Mouse (Mus musculus) CD4-positive, CD25-positive, alpha-beta regulatory T cell, adult 4 months (primary cell): Measurements from ENCODE around the gene Cd300lf. TPM values are rescaled to one million over a fixed set of nuclear protein-coding genes. Genes with fewer than 3 reads are reported as not detected.

Experiments
- ATAC-seq: one replicate; pipeline ENCODE4 v1.8.0; 2017
- polyA plus RNA-seq, 2 experiments: library from polyadenylated mRNA; unstranded; fragments of 100-300 nt; shearing (Covaris generic); gene quantifications; one replicate each; pipeline ENCODE4 v1.2.1; 2017

The Cd300lf gene
- polyA plus RNA-seq, 2 experiments from 2014 or later, result 0.51 to 1.0 TPM

- no peak for ATAC-seq
Observed at GRCm38 (mm10) chr11:115160016-115160797, 26.4 kb upstream of the Cd300lf start.

- peak; percentile 40 for ATAC-seq
Observed at GRCm38 (mm10) chr11:115157933-115158719, 24.3 kb upstream of the Cd300lf start.

- ATAC-seq, result no peak
Observed at GRCm38 (mm10) chr11:115155053-115155634, 21.4 kb upstream of the Cd300lf start.

- ATAC-seq, result peak; percentile 81
Observed at GRCm38 (mm10) chr11:115153699-115154292, 20.0 kb upstream of the Cd300lf start.

- ATAC-seq, result no peak
Observed at GRCm38 (mm10) chr11:115153088-115153487, 19.3 kb upstream of the Cd300lf start.

- no peak for ATAC-seq
Observed at GRCm38 (mm10) chr11:115151755-115152429, 18.1 kb upstream of the Cd300lf start.

GRCm38 (mm10) chr11:115150741-115151254 lies 17.0 kb upstream of the Cd300lf start:
- no peak for ATAC-seq

- ATAC-seq, result no peak
Observed at GRCm38 (mm10) chr11:115147813-115148212, 14.0 kb upstream of the Cd300lf start.

GRCm38 (mm10) chr11:115141970-115142369 lies 8.2 kb upstream of the Cd300lf start:
- no peak for ATAC-seq

- ATAC-seq, result peak; percentile 85
Observed at GRCm38 (mm10) chr11:115138597-115139262, 4.9 kb upstream of the Cd300lf start.

GRCm38 (mm10) chr11:115131768-115132381 lies 1.9 kb downstream of the Cd300lf start:
- peak; percentile 44 for ATAC-seq

- no peak for ATAC-seq
Observed at GRCm38 (mm10) chr11:115129508-115130126, 4.2 kb downstream of the Cd300lf start.

- peak; percentile 88 for ATAC-seq
Observed at GRCm38 (mm10) chr11:115128483-115128882, 5.3 kb downstream of the Cd300lf start.

GRCm38 (mm10) chr11:115119409-115119808 lies 14.4 kb downstream of the Cd300lf start:
- no peak for ATAC-seq

GRCm38 (mm10) chr11:115112196-115112595 lies 21.6 kb downstream of the Cd300lf start:
- no peak for ATAC-seq

- no peak for ATAC-seq
Observed at GRCm38 (mm10) chr11:115110271-115110670, 23.5 kb downstream of the Cd300lf start.

- ATAC-seq, result no peak
Observed at GRCm38 (mm10) chr11:115108176-115108575, 25.6 kb downstream of the Cd300lf start.

GRCm38 (mm10) chr11:115107403-115107916 lies 26.3 kb downstream of the Cd300lf start:
- no peak for ATAC-seq

GRCm38 (mm10) chr11:115106638-115107037 lies 27.2 kb downstream of the Cd300lf start:
- ATAC-seq, result no peak
